Mouse (Mus musculus): ENCODE measurements around the gene Hsd3b7. TPM values are rescaled to one million over a fixed set of nuclear protein-coding genes. Genes with fewer than 3 reads are reported as not detected.
"Not testable (repeated sequence)": the region's sequence is repeated elsewhere in the genome, so short reads cannot be mapped to it uniquely, and the experiment has no call there.

Gene Hsd3b7
- total RNA-seq, 2 experiments from 2014 or later: 14.9 to 18.4 TPM

DNA sequence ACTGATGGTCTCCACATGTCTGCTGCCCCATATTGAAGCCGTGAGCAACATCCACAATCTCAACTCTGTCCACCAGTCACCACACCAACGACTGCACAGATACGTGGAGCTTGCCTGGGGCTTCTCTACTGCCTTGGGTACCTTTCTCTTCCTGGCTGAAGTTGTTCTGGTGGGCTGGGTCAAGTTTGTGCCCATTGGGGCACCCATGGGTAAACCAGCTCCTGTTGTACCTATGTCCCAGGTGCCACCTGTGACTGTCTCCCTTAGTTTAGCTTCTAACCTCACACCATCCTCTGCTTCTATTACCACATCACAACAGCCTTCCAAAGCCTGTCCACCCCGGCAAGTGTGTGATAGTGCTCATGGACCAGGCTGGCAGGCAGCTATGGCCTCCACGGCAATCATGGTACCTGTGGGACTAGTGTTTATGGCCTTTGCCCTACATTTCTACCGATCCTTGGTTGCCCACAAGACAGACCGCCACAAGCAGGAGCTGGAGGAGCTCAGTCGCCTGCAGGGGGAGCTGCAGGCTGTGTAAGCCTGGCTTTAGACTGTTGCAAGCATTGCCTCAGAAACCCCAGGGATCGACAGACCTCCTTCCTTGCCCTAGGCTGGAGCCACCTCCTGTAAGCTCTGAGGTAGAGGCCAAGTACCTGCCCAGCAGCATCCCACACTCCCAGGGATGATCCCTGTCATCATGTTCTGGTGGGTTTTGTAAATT is 26.6 kb upstream of the Hsd3b7 start:
- intact Hi-C loops (cut with DNase I): no loop called here
- DNase-seq: peak; percentile 69 to 80

DNA sequence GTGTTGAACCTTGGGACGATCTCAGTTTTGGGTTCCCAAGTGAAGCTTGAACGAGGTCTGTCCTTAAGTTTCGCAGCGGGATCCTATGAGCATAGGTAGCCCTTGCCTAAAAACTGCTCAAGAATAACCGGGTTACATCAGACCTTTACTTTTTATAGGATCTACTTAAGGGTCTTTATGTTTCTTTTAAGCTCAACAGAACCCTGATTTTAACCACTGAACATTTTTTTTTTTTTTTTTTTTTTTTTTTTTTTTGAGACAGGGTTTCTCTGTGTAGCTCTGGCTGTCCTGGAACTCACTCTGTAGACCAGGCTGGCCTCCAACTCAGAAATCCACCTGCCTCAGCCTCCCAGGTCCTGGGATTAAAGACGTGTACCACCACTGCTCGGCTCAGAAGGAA is 24.6 kb upstream of the Hsd3b7 start:
- intact Hi-C loops (cut with DNase I): loop anchor here (5.0 kb wide), 1 partner anchor 101 kb away; the partner anchor contains the start of genes Zfp646 and Zfp668
- not testable (repeated sequence) for DNase-seq

DNA sequence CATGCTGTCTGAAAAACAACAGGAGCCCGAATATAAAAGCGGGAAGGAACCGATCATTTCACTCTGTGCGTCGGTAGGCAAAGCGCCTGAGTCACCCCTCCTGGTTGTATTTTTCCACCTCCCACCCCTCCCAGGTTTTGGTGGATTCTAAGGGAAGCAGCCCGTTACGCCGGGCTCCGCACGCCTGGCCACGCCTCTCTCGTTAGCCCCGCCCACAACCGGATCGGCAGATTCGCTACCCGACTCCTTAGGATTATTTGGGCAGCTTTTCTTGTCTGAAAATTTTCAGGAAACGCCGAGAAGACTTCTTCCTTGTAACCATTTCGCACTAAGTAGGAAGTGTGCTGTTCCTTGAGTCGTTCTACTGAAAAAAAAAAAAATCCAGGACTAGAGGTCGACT is 24.0 kb upstream of the Hsd3b7 start, which contains the start of gene Setd1a:
Setd1a (plus strand) TSS at position 245 of the 400 bp plus-strand sequence.
- intact Hi-C loops (cut with DNase I): loop anchor here (5.0 kb wide), 1 partner anchor 101 kb away; the partner anchor contains the start of genes Zfp646 and Zfp668
- peak; percentile 89 to 93 for DNase-seq

- intact Hi-C loops (cut with DNase I): loop anchor here (5.0 kb wide), 1 partner anchor 100 kb away; the partner anchor contains the start of genes Zfp646 and Zfp668
- DNase-seq: peak; percentile 97
These were observed 23.4 kb upstream of the Hsd3b7 start for GRCm38 (mm10) chr7:127776878-127777473.

GRCm38 (mm10) chr7:127777474-127778266 is 22.7 kb upstream of the Hsd3b7 start:
- intact Hi-C loops (cut with DNase I): loop anchor here (5.0 kb wide), 1 partner anchor 100 kb away; the partner anchor contains the start of genes Zfp646 and Zfp668
- DNase-seq: peak; percentile 67 to 69

GRCm38 (mm10) chr7:127778350-127778749 is 22.1 kb upstream of the Hsd3b7 start:
- intact Hi-C loops (cut with DNase I): loop anchor here (5.0 kb wide), 1 partner anchor 99 kb away; the partner anchor contains the start of genes Zfp646 and Zfp668
- no peak for DNase-seq

- intact Hi-C loops (cut with DNase I): no loop called here
- no peak for DNase-seq
These were observed 15.1 kb upstream of the Hsd3b7 start, which contains the start of gene Gm49388 for GRCm38 (mm10) chr7:127785308-127785707. Gm49388 (plus strand) TSS chr7:127785608.

GRCm38 (mm10) chr7:127797076-127797845 is 3.1 kb upstream of the Hsd3b7 start:
- no peak for DNase-seq
- intact Hi-C loops (cut with DNase I): no loop called here

DNA sequence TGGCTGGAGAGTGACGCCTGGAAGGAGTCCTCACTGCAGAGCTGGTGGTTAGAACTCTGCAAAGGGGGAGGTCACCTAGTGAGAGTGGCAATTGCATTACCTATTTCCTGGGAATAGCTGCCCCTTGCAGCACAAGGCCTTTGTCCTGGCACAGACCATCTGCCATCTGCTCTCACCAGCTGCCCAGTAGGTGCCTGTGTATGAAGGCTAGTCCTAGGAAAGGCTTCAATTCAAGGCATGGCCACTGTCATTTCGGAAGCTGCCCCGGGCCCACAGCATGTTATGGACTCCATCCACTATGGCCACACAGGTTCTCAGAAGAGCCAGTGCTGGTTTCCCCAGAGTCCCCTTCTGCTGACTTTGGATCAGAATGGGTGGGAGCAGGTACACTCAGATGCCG is 1.8 kb upstream of the Hsd3b7 start:
- DNase-seq: no peak
- intact Hi-C loops (cut with DNase I): loop anchor here (2.0 kb wide), 1 partner anchor 138 kb away; no protein-coding TSS in a partner anchor

DNA sequence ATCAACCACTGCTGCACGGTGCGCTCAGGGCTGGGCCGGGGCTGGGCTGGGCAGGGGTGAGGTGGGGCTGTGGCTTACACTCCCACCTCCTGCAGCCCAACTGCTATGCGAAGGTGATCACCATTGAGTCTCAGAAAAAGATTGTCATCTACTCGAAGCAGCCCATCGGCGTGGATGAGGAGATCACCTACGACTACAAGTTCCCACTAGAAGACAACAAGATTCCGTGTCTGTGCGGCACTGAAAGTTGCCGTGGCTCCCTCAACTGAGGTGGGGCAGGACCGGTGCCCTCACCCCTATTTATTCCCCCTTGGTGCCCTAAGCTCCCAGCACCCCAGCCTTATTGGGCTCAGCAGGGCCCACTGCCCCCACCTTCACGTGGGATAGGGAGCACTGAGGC is 1.2 kb upstream of the Hsd3b7 start:
- intact Hi-C loops (cut with DNase I): loop anchor here (2.0 kb wide), 1 partner anchor 138 kb away; no protein-coding TSS in a partner anchor

DNA sequence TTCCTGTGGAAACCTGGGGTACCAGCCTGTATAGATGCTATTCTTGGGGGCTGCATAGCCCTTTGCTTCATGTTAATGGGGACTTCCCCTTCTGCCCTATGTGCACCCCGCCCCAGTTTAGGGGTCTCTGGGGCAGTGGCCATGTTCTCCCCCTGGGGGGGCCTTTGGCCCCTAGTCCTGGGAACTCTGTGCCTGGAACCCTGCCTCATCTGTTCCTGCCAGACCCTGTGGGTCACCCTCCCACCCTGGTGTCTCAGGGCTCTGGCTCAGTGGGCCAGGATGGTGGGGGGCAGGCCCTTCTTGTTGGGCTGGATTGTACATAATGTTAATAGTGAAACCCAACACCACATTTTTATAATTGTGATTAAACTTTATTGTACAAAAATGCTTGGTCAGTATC is 666 bp upstream of the Hsd3b7 start:
- intact Hi-C loops (cut with DNase I): loop anchor here (1.0 to 2.0 kb wide), 4 partner anchors 17 to 137 kb away; partner anchors contain the start of genes Zfp646 and Zfp668
- DNase-seq: no peak

More for the DNA sequence above, 1.2 kb upstream of the Hsd3b7 start:
- no peak for DNase-seq

GRCm38 (mm10) chr7:127801010-127801621 is 712 bp downstream of the Hsd3b7 start:
- intact Hi-C loops (cut with DNase I): no loop called here

GRCm38 (mm10) chr7:127802313-127802712 is 1.9 kb downstream of the Hsd3b7 start:
- intact Hi-C loops (cut with DNase I): no loop called here
- DNase-seq: no peak

More at GRCm38 (mm10) chr7:127801010-127801621, 712 bp downstream of the Hsd3b7 start:
- peak in 1 of 2 experiments; percentile 28 for DNase-seq

GRCm38 (mm10) chr7:127808821-127809220 is 8.4 kb downstream of the Hsd3b7 start:
- intact Hi-C loops (cut with DNase I): no loop called here

GRCm38 (mm10) chr7:127809846-127810245 is 9.4 kb downstream of the Hsd3b7 start:
- no peak for DNase-seq
- intact Hi-C loops (cut with DNase I): no loop called here

More at GRCm38 (mm10) chr7:127808821-127809220, 8.4 kb downstream of the Hsd3b7 start:
- no peak for DNase-seq

DNA sequence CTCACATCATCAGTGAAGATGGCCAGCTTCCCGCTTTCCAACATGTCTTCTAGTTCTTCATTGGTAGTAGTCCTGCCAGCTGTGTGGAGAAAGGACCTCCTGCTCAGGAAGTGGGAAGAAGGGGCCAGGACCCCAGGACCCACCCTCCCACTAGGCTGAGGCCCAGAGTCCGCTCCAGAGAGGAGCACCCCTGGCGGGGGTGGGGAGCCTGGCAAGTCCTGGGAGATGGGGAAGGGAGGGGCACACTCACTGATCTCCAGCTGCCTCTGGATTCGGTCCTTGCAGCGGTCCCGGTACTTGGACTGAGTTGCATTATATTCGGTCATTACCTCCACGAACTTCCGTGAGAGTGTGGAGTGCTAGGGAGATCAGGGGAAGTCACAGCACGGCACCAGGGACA is 10.2 kb downstream of the Hsd3b7 start:
- intact Hi-C loops (cut with DNase I): no loop called here
- no peak for DNase-seq

DNA sequence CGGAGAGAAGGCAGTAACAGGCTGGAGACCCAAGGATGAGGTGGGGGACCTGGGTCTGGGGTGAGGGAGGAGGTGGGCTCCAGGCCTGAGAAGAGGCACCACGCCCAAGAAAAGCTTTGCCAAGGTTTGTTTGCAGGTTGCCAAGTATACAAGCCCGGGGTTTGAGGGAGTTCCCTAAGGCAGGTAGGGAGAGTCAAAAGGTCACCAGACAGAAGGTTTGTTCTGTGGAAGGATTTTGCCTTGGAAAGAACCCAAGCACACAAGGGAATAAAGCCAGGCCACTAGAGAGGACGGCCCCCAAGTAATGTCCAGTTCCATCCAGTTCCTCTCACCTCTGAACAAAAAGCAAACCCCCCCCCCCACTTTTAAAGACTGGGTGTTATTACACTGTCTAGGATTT is 10.8 kb downstream of the Hsd3b7 start:
- DNase-seq: no peak
- intact Hi-C loops (cut with DNase I): no loop called here

DNA sequence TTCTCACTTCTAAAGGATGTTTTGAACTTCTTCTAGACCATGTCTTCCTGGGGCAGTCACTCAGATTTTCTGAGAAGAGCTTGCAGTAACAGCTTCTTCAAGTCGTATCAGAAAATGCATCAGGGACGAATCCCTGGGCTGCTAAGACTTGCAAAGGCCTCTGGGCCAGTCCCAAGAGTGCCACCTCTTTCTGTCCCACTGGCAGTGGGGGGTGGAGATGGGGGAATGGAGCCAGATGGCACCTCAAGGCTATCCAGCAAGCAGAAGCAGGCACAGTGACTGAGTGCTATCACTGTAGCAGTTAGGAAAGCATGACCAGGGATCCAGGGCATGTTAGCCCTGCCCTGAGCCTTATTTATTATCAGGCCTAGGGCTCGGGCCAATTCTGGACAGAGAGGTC is 11.9 kb downstream of the Hsd3b7 start:
- intact Hi-C loops (cut with DNase I): no loop called here
- no peak for DNase-seq

DNA sequence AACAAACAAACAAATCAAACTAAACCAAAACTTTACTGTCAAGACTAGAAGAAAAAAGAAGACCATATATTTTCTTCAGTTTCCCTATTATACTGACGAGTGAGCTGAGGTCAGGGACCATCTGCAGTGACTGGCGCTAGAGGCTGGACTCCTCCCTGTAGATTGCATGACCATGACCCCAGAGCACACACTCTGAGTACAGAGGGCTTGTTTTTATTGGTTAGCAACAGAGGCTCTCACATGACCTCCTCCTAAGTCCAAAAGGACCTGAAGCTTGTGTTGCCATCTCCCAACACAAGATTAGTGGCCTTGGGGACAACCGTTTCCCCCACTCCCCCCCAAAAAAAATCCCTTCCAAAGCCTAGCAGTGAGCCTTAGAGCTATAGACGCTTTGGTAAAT is 13.4 kb downstream of the Hsd3b7 start:
- DNase-seq: peak in 1 of 2 experiments; percentile 28
- intact Hi-C loops (cut with DNase I): no loop called here

Measured in heart, postnatal 14 days (tissue).